ENCODE assay signal across 16 mouse cellular contexts in genomic region chr10:7833377-7834165, GRCm38 (mm10). TPM values are rescaled to one million over a fixed set of nuclear protein-coding genes. Genes with fewer than 3 reads are reported as not detected.
A peak's percentile ranks its signal among the peaks of the same experiment; 100 is the strongest.
DNase-seq lines count a peak whose midpoint lies in the region; ATAC-seq lines count a peak whose summit lies in the region.
"Had no signal": no experiment of that assay in that cellular context is flagged by ENCODE, and none has a peak within 500 bp of the region (broad histone marks: within the 10 kb centered on the region; RNA-seq: fewer than 3 reads in every experiment).

No protein-coding gene starts in this region.

- no peaks in the 10 kb centered on the region for H3K27me3 ChIP-seq in heart, embryonic 12.5 days (replicated peaks)
- no peaks in the 10 kb centered on the region for H3K27me3 ChIP-seq in splenic B cell, adult 2 months (ENCODE audit: control insufficient read depth, insufficient read depth, low read length, poor library complexity, severe bottlenecking)
- no peaks in the 10 kb centered on the region for H3K27me3 ChIP-seq in hindbrain, embryonic 11.5 days (ENCODE audit: control insufficient read depth, insufficient read depth, low read length)
- H3K27me3 ChIP-seq in forebrain, embryonic 14.5 days (replicated peaks; ENCODE audit: control insufficient read depth, insufficient read depth, low read length) = no peaks in the 10 kb centered on the region
- H3K27me3 ChIP-seq: limb, embryonic 15.5 days; midbrain, embryonic 13.5 days; neural tube, embryonic 15.5 days had no signal

- H3K4me3 ChIP-seq in heart, embryonic 12.5 days = no peak overlapping the region
- no peak overlapping the region for H3K4me3 ChIP-seq in hindbrain, embryonic 11.5 days (ENCODE audit: low read depth, low read length)
- no peak overlapping the region for H3K4me3 ChIP-seq in forebrain, embryonic 14.5 days (ENCODE audit: low read depth, low read length)
- H3K4me3 ChIP-seq: gastrocnemius, adult 2 months; kidney, embryonic 15.5 days; limb, embryonic 15.5 days; midbrain, embryonic 13.5 days; neural tube, embryonic 15.5 days had no signal

- no peak overlapping the region for H3K9ac ChIP-seq in heart, embryonic 12.5 days
- no peak overlapping the region for H3K9ac ChIP-seq in hindbrain, embryonic 11.5 days (ENCODE audit: low read depth, low read length)
- H3K9ac ChIP-seq in forebrain, embryonic 14.5 days (ENCODE audit: low read length) = no peak overlapping the region
- H3K9ac ChIP-seq: hindbrain, embryonic 14.5 days; kidney, embryonic 15.5 days; limb, embryonic 15.5 days; midbrain, embryonic 13.5 days; neural tube, embryonic 15.5 days had no signal

- peak; percentile 93 for DNase-seq in heart, adult 11 months
- peak; percentile 41 for DNase-seq in thymus, postnatal 14 days
- no peak for DNase-seq in thymus, postnatal 25 days
- DNase-seq in splenic B cell, adult 2 months (ENCODE audit: low read depth, low spot score) = peak; percentile 71
- no peak for DNase-seq in hindbrain, embryonic 11.5 days (ENCODE audit: low spot score)
- no peak for DNase-seq in forebrain, embryonic 14.5 days (ENCODE audit: low spot score)
- DNase-seq: cerebellum, adult 2 months; gastrocnemius, adult 2 months; right cerebral cortex, postnatal 14 days had no signal

- no peaks in the 10 kb centered on the region for H3K36me3 ChIP-seq in heart, embryonic 12.5 days
- H3K36me3 ChIP-seq in splenic B cell, adult 2 months (ENCODE audit: control insufficient read depth, insufficient read depth, low read length, poor library complexity, severe bottlenecking) = peaks cover 4% of the 10 kb centered on the region
- H3K36me3 ChIP-seq in hindbrain, embryonic 11.5 days (ENCODE audit: control insufficient read depth, insufficient read depth, low read length) = no peaks in the 10 kb centered on the region
- no peaks in the 10 kb centered on the region for H3K36me3 ChIP-seq in forebrain, embryonic 14.5 days (ENCODE audit: control insufficient read depth, insufficient read depth, low read length)
- H3K36me3 ChIP-seq: kidney, embryonic 15.5 days; limb, embryonic 15.5 days; midbrain, embryonic 13.5 days; neural tube, embryonic 15.5 days had no signal

- no peak for ATAC-seq in heart, embryonic 12.5 days (ENCODE audit: insufficient number of reproducible peaks, low FRiP score)
- ATAC-seq in megakaryocyte progenitor cell, adult 5-6 weeks (replicated peaks; ENCODE audit: poor library complexity) = peak; percentile 38
- no peak for ATAC-seq in hindbrain, embryonic 11.5 days (ENCODE audit: low FRiP score)
- no peak for ATAC-seq in forebrain, embryonic 14.5 days
- ATAC-seq: midbrain, embryonic 13.5 days had no signal

- peaks cover 10% of the 10 kb centered on the region for H3K4me1 ChIP-seq in heart, embryonic 12.5 days (replicated peaks)
- H3K4me1 ChIP-seq in hindbrain, embryonic 11.5 days (replicated peaks; ENCODE audit: control insufficient read depth, insufficient read depth, low read length) = no peaks in the 10 kb centered on the region
- H3K4me1 ChIP-seq in forebrain, embryonic 14.5 days (ENCODE audit: control insufficient read depth, insufficient read depth, low read length) = no peaks in the 10 kb centered on the region

- no peak overlapping the region for H3K27ac ChIP-seq in heart, embryonic 12.5 days (ENCODE audit: poor library complexity, severe bottlenecking)
- no peak overlapping the region for H3K27ac ChIP-seq in hindbrain, embryonic 11.5 days (ENCODE audit: low read depth, low read length)
- H3K27ac ChIP-seq in forebrain, embryonic 14.5 days (ENCODE audit: low read depth, low read length) = no peak overlapping the region
- H3K27ac ChIP-seq: gastrocnemius, adult 2 months; hindbrain, embryonic 14.5 days; kidney, embryonic 15.5 days; limb, embryonic 15.5 days; midbrain, embryonic 13.5 days; neural tube, embryonic 15.5 days had no signal

- H3K4me2 ChIP-seq in heart, embryonic 12.5 days = no peak overlapping the region
- H3K4me2 ChIP-seq in hindbrain, embryonic 11.5 days (replicated peaks; ENCODE audit: low read depth, low read length) = no peak overlapping the region
- H3K4me2 ChIP-seq in forebrain, embryonic 14.5 days (ENCODE audit: low read length) = no peak overlapping the region
- H3K4me2 ChIP-seq: hindbrain, embryonic 14.5 days; kidney, embryonic 15.5 days; limb, embryonic 15.5 days; midbrain, embryonic 13.5 days; neural tube, embryonic 15.5 days had no signal

- 72% methylated on average over 9 of the region's 9 CpGs for WGBS in heart, embryonic 12.5 days
- WGBS in hindbrain, embryonic 11.5 days = 81% methylated on average over 9 of the region's 9 CpGs
- WGBS in forebrain, embryonic 14.5 days = 82% methylated on average over 9 of the region's 9 CpGs

- no peaks in the 10 kb centered on the region for H3K9me3 ChIP-seq in heart, embryonic 12.5 days (replicated peaks)
- no peaks in the 10 kb centered on the region for H3K9me3 ChIP-seq in hindbrain, embryonic 11.5 days (ENCODE audit: control insufficient read depth, low read length)
- H3K9me3 ChIP-seq in forebrain, embryonic 14.5 days (replicated peaks; ENCODE audit: control insufficient read depth, low read length) = no peaks in the 10 kb centered on the region
- H3K9me3 ChIP-seq: kidney, embryonic 15.5 days; limb, embryonic 15.5 days; midbrain, embryonic 13.5 days; neural tube, embryonic 15.5 days had no signal

RNA-seq across cellular contexts. Expression of gene Zc3h12d, which starts 1.3 kb away (rescaled TPM):
- polyA plus RNA-seq in heart, embryonic 12.5 days (2016; fragmentation: Nextera tagmentation; extraction: Ambion mirVana) = 0.15 and 0.22 TPM in 2 replicates
- 0.22 TPM in 1 of 2 replicates, not detected in the other for total RNA-seq in megakaryocyte progenitor cell, adult 5-6 weeks (2015)
- 0.17 TPM in 1 of 2 replicates, not detected in the other for total RNA-seq in megakaryocyte progenitor cell, adult 5-6 weeks (2017)
- 0.05 and 0.06 TPM in 2 replicates for polyA plus RNA-seq in hindbrain, embryonic 11.5 days (2014; fragmentation: Nextera tagmentation; extraction: Ambion mirVana)
- polyA plus RNA-seq in forebrain, embryonic 14.5 days (2014; fragmentation: Nextera tagmentation; extraction: Ambion mirVana) = 0.05 TPM in 1 of 2 replicates, not detected in the other

RNA-seq across cellular contexts. Expression of gene Ppil4, which starts 40.9 kb away (rescaled TPM):
- 31.3 and 33.0 TPM in 2 replicates for polyA plus RNA-seq in heart, embryonic 12.5 days (2016; fragmentation: Nextera tagmentation; extraction: Ambion mirVana)
- 43.2 and 44.3 TPM in 2 replicates for total RNA-seq in megakaryocyte progenitor cell, adult 5-6 weeks (2015)
- total RNA-seq in megakaryocyte progenitor cell, adult 5-6 weeks (2017) = 72.9 and 87.3 TPM in 2 replicates
- 47.1 and 51.0 TPM in 2 replicates for polyA plus RNA-seq in hindbrain, embryonic 11.5 days (2014; fragmentation: Nextera tagmentation; extraction: Ambion mirVana)
- 47.6 and 53.7 TPM in 2 replicates for polyA plus RNA-seq in forebrain, embryonic 14.5 days (2014; fragmentation: Nextera tagmentation; extraction: Ambion mirVana)

RNA-seq across cellular contexts. Expression of gene Ginm1, which starts 40.9 kb away (rescaled TPM):
- 78.5 and 80.5 TPM in 2 replicates for polyA plus RNA-seq in heart, embryonic 12.5 days (2016; fragmentation: Nextera tagmentation; extraction: Ambion mirVana)
- total RNA-seq in megakaryocyte progenitor cell, adult 5-6 weeks (2015) = 34.2 and 39.8 TPM in 2 replicates
- total RNA-seq in megakaryocyte progenitor cell, adult 5-6 weeks (2017) = 35.7 and 48.8 TPM in 2 replicates
- 53.1 and 57.1 TPM in 2 replicates for polyA plus RNA-seq in hindbrain, embryonic 11.5 days (2014; fragmentation: Nextera tagmentation; extraction: Ambion mirVana)
- 47.5 and 54.2 TPM in 2 replicates for polyA plus RNA-seq in forebrain, embryonic 14.5 days (2014; fragmentation: Nextera tagmentation; extraction: Ambion mirVana)

Comparison
In these comparisons a context has a peak if more than half of its experiments do, and no peak if none do; other contexts are left out.
1. DNase-seq: peak in heart, adult 11 months (single experiment), thymus, postnatal 14 days (single experiment) and splenic B cell, adult 2 months (single experiment); none in thymus, postnatal 25 days (single experiment), hindbrain, embryonic 11.5 days (single experiment) and forebrain, embryonic 14.5 days (single experiment).